Mouse (Mus musculus) liver, embryonic 13.5 days (tissue): ENCODE results near the gene Gm49318. TPM values are rescaled to one million over a fixed set of nuclear protein-coding genes. Genes with fewer than 3 reads are reported as not detected.
"Not testable (repeated sequence)": the region's sequence is repeated elsewhere in the genome, so short reads cannot be mapped to it uniquely, and the experiment has no call there.

ENCODE experiments used
- ATAC-seq: fragments of 200-750 bp; cut with Nextera tagmentation; 2 replicates; pipeline ENCODE4 v1.8.0; 2017; ENCODE audit warnings: low read depth, mild to moderate bottlenecking, moderate number of reproducible peaks, moderate library complexity
- DNase-seq: peaks from one replicate; pipeline ENCODE4 v3.0.0; 2022
- H3K27ac ChIP-seq: fragments of 300-500 bp; sonication (generic); 2 replicates; pipeline ENCODE4 v1.5.1; 2015; ENCODE audit warnings: moderate library complexity, mild to moderate bottlenecking, inconsistent platforms
- H3K27me3 ChIP-seq: fragments of 300-500 bp; sonication (generic); 2 replicates; pipeline ENCODE4 v1.6.1; 2015; ENCODE audit warnings: mild to moderate bottlenecking, inconsistent platforms
- H3K36me3 ChIP-seq: fragments of 300-500 bp; sonication (generic); 2 replicates; pipeline ENCODE4 v1.6.1; 2015; ENCODE audit warnings: mild to moderate bottlenecking, inconsistent platforms
- H3K4me1 ChIP-seq: fragments of 300-500 bp; sonication (generic); replicated peaks from 2 replicates; pipeline ENCODE4 v1.6.1; 2015; ENCODE audit warnings: inconsistent platforms
- H3K4me2 ChIP-seq: fragments of 300-500 bp; sonication (generic); 2 replicates; pipeline ENCODE4 v1.6.1; 2015; ENCODE audit warnings: inconsistent platforms, mild to moderate bottlenecking, moderate library complexity
- H3K4me3 ChIP-seq: fragments of 300-500 bp; sonication (generic); replicated peaks from 2 replicates; pipeline ENCODE4 v1.5.1; 2015; ENCODE audit warnings: mild to moderate bottlenecking, inconsistent platforms
- H3K9ac ChIP-seq: fragments of 300-500 bp; sonication (generic); 2 replicates; pipeline ENCODE4 v1.6.1; 2015; ENCODE audit warnings: mild to moderate bottlenecking, inconsistent platforms
- H3K9me3 ChIP-seq: fragments of 300-500 bp; sonication (generic); replicated peaks from 2 replicates; pipeline ENCODE4 v1.6.1; 2016; ENCODE audit warnings: inconsistent platforms
- WGBS: fragments of 180-500 bp; shearing (Covaris S2); methylation state at CpG from one replicate; pipeline ENCODE4 v1.1.7; 2015; ENCODE audit not compliant: insufficient replicate concordance; 5-methylcytosine and 5-hydroxymethylcytosine counted together
- polyA plus RNA-seq: library from polyadenylated mRNA; unstranded; fragments of >200 nt; fragmentation: Nextera tagmentation; extraction: Ambion mirVana; gene quantifications from 2 replicates; pipeline ENCODE4 v1.2.1, GENCODE M21; 2015

The Gm49318 gene
- polyA plus RNA-seq, 1 experiment from 2014 or later, result not detected

GRCm38 (mm10) chr9:22092746-22093145 is 21.7 kb upstream of the Gm49318 start:
- H3K27me3 ChIP-seq, result peaks cover 36% of the 10 kb centered on the region
- no peak overlapping the region for H3K27ac ChIP-seq
- H3K4me3 ChIP-seq, result no peak overlapping the region
- no peaks in the 10 kb centered on the region for H3K9me3 ChIP-seq
- H3K4me2 ChIP-seq, result no peak overlapping the region
- ATAC-seq (no peak), DNase-seq (no peak)
- peaks cover 8% of the 10 kb centered on the region for H3K4me1 ChIP-seq
- H3K36me3 ChIP-seq, result no peaks in the 10 kb centered on the region
- WGBS, result 79% methylated on average over 6 of the region's 6 CpGs
- H3K9ac ChIP-seq, result no peak overlapping the region

DNA sequence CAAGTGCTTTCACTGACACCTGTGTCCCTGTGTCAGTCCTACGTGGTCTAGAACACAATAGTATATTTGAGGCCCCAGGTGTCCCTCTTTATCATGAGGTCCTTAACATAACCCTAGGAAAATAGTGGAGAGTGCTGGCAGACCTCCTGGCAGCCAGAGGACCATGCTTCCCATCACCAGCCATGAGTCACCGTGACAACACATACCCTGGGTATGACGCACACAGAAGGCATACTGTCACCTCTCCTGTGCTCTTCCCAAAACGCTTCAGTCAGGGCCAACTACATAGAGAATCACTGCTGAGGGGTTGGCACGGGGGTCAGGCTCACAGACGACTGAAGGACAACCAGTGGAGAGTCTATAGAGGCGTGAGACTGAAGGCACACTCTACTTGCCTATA is 18.9 kb upstream of the Gm49318 start:
- DNase-seq, result no peak
- Histone ChIP-seq H3K36me3 (no peaks in the 10 kb centered on the region), H3K9ac (no peak overlapping the region), H3K27me3 (peaks cover 16% of the 10 kb centered on the region), H3K27ac (no peak overlapping the region), H3K4me1 (peaks cover 15% of the 10 kb centered on the region), H3K4me2 (no peak overlapping the region), H3K4me3 (no peak overlapping the region), H3K9me3 (no peaks in the 10 kb centered on the region)
- no peak for ATAC-seq
- WGBS, result 75% methylated on average over 7 of the region's 7 CpGs

DNA sequence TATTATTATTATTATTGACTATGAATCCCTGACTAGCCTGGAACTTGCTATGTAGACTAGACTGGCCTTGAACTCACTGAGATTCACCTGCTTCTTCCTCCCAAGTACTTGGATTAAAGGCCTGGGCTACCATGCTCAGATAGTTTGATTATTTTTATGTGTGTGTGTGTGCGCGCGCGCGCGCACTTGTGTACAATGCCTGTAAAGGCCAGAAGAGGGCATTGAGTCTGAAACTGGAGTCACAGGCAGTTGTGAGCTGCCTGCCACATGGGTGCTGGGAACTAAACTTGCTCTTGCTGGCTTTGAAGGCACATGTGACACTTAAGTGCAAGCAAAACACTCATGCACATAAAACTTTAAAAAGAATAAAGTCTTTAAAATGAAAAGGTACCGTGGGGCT is 18.2 kb upstream of the Gm49318 start:
- Histone ChIP-seq H3K36me3 (no peaks in the 10 kb centered on the region), H3K4me3 (no peak overlapping the region), H3K27ac (no peak overlapping the region), H3K4me1 (peaks cover 21% of the 10 kb centered on the region), H3K27me3 (peaks cover 9% of the 10 kb centered on the region), H3K4me2 (no peak overlapping the region), H3K9ac (no peak overlapping the region), H3K9me3 (no peaks in the 10 kb centered on the region)
- WGBS, result 92% methylated on average over 7 of the region's 7 CpGs
- no peak for DNase-seq
- no peak for ATAC-seq

DNA sequence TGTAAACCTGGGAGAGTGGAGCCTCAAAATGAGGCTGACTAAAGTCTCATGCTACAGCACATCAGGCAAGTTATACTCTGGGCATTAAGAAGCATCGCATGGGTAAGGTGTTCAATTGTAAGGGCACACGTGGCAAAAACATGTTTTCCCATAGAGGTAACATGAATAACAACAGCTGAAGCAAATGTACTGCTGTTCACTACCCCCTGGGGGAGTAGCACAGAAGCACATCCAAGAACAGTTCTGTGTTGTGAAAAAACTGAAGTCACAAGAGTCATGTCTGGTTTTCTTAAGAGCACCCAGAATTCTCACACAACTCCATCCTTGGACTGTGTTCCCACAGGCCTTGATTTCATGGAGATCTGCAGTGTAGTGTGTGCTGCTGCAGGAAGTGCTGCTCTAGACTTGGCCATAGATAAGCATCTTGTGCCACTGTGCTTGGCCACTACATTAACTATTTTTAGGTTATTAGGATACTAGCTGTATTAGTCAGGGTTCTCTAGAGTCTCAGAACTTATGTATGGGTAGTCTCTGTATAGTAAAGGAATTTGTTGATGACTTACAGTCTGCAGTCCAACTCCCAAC is 16.1 kb upstream of the Gm49318 start:
- peaks cover 36% of the 10 kb centered on the region for H3K4me1 ChIP-seq
- ATAC-seq, result no peak
- no peaks in the 10 kb centered on the region for H3K9me3 ChIP-seq
- no peak overlapping the region for H3K4me2 ChIP-seq
- no peak overlapping the region for H3K4me3 ChIP-seq
- no peak overlapping the region for H3K27ac ChIP-seq
- H3K9ac ChIP-seq, result no peak overlapping the region
- DNase-seq, result no peak
- H3K27me3 ChIP-seq, result no peaks in the 10 kb centered on the region
- H3K36me3 ChIP-seq, result peaks cover 13% of the 10 kb centered on the region; the same call in 1 of the 2 replicates
- WGBS, result 64% methylated on average over 2 of the region's 2 CpGs

DNA sequence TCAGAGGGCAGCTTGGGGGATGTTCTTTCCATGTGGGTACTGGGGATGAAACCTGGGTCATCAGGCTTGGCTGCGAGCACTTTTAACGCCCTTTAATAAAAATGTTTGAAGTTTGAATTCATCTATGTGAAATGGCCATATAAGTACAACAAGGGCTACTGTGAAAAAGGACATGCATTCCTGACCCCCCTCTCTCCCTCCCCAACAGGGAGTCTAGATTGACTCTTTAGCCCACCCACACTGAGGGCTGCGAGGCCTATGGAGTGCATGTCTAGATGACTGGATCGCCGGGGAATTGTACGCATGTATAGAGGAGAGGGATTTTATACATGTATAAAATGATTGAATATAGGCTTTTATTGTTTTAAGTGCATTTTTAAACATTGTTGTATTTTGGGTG is 15.0 kb upstream of the Gm49318 start:
- 88% methylated on average over 6 of the region's 6 CpGs for WGBS
- DNase-seq (no peak), ATAC-seq (no peak)
- H3K4me3 ChIP-seq, result peak overlapping the region; percentile 78
- peaks cover 14% of the 10 kb centered on the region; the same call in 1 of the 2 replicates for H3K36me3 ChIP-seq
- H3K9ac ChIP-seq, result peak overlapping the region; percentile 82
- H3K27ac ChIP-seq, result peak overlapping the region; percentile 70
- H3K4me1 ChIP-seq, result peaks cover 36% of the 10 kb centered on the region
- H3K4me2 ChIP-seq, result peak overlapping the region; percentile 82
- no peaks in the 10 kb centered on the region for H3K27me3 ChIP-seq
- no peaks in the 10 kb centered on the region for H3K9me3 ChIP-seq

GRCm38 (mm10) chr9:22085022-22085834 is 14.2 kb upstream of the Gm49318 start, which contains the start of gene Ecsit:
Gene Ecsit (minus strand): TSS chr9:22085438.
- H3K9ac ChIP-seq, result peak within 1 kb of the TSS; percentile 82
- peak within 1 kb of the TSS; percentile 82 for H3K4me2 ChIP-seq
- ATAC-seq, result peak; percentile 98
- H3K4me3 ChIP-seq, result peak within 1 kb of the TSS; percentile 78
- H3K9me3 ChIP-seq, result no peaks in the 10 kb centered on the region
- H3K36me3 ChIP-seq, result peaks cover 16% of the 10 kb centered on the region
- H3K27ac ChIP-seq, result peak within 1 kb of the TSS; percentile 70
- H3K4me1 ChIP-seq, result peaks cover 36% of the 10 kb centered on the region
- WGBS, result under 1% methylated on average over 48 of the region's 48 CpGs
- peak; percentile 94 for DNase-seq
- no peaks in the 10 kb centered on the region for H3K27me3 ChIP-seq

GRCm38 (mm10) chr9:22084667-22085021 is 13.6 kb upstream of the Gm49318 start:
- Histone ChIP-seq H3K9ac (peak overlapping the region; percentile 82), H3K27me3 (no peaks in the 10 kb centered on the region), H3K4me1 (peaks cover 36% of the 10 kb centered on the region), H3K4me2 (peak overlapping the region; percentile 82), H3K36me3 (peaks cover 21% of the 10 kb centered on the region), H3K4me3 (peak overlapping the region; percentile 78), H3K9me3 (no peaks in the 10 kb centered on the region), H3K27ac (peak overlapping the region; percentile 56; the same call in 1 of the 2 replicates)
- ATAC-seq (no peak), DNase-seq (no peak)
- 26% methylated on average over 4 of the region's 4 CpGs for WGBS

- 90% methylated on average over 23 of the region's 23 CpGs for WGBS
- no peak overlapping the region for H3K4me3 ChIP-seq
- H3K27ac ChIP-seq, result no peak overlapping the region
- peaks cover 7% of the 10 kb centered on the region for H3K4me1 ChIP-seq
- H3K36me3 ChIP-seq, result peaks cover 50% of the 10 kb centered on the region
- no peaks in the 10 kb centered on the region for H3K27me3 ChIP-seq
- DNase-seq, result no peak
- H3K9me3 ChIP-seq, result no peaks in the 10 kb centered on the region
- H3K4me2 ChIP-seq, result no peak overlapping the region
- H3K9ac ChIP-seq, result no peak overlapping the region
- no peak for ATAC-seq
These were observed 5.2 kb upstream of the Gm49318 start for GRCm38 (mm10) chr9:22076223-22076622.

DNA sequence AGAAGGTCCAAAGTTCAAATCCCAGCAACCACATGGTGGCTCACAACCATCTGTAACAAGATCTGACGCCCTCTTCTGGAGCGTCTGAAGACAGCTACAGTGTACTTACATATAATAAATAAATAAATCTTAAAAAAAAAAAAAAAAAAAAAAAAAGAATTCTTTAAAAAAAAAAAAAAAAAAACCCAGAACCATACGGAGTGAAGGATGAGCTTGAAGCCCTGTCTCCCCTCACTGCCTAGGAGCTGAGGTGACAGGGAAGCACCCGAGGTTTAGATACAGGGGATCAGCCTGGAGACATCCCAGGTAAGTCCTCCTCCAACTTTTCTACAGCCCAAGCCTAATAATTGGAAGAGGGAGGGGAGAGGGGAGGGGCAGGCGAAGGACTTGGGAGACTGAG is 4.7 kb upstream of the Gm49318 start:
- peaks cover 50% of the 10 kb centered on the region for H3K36me3 ChIP-seq
- DNase-seq, H3K4me3 ChIP-seq, H3K9me3 ChIP-seq, H3K4me2 ChIP-seq, H3K27ac ChIP-seq, H3K27me3 ChIP-seq, H3K4me1 ChIP-seq, ATAC-seq, H3K9ac ChIP-seq: not testable (repeated sequence)
- 77% methylated on average over 5 of the region's 5 CpGs for WGBS

DNA sequence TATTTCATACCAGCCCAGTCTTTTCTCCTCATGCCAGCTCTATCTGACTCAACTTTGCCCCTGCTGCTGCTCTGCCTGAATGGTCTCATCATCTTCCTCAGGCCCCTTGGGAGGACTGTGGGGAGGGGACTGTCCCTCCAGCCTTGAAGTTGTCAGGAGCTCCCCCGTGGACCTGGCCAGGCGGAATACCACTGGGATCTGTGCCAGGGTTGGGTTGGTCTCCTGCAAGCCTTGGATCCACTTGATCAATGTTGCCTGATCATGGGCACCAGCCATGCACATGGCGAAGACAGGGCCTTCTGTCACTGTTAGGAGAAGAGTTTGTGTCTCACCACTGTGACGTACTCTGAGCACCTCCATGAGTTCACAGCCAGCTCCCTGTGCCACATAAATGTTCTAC is 1.2 kb upstream of the Gm49318 start:
- H3K9me3 ChIP-seq, result no peaks in the 10 kb centered on the region
- H3K9ac ChIP-seq, result no peak overlapping the region
- peaks cover 21% of the 10 kb centered on the region for H3K4me1 ChIP-seq
- DNase-seq (no peak), ATAC-seq (no peak)
- H3K4me2 ChIP-seq, result no peak overlapping the region
- 86% methylated on average over 4 of the region's 4 CpGs for WGBS
- H3K27ac ChIP-seq, result no peak overlapping the region
- peaks cover 60% of the 10 kb centered on the region for H3K36me3 ChIP-seq
- no peak overlapping the region for H3K4me3 ChIP-seq
- no peaks in the 10 kb centered on the region for H3K27me3 ChIP-seq

DNA sequence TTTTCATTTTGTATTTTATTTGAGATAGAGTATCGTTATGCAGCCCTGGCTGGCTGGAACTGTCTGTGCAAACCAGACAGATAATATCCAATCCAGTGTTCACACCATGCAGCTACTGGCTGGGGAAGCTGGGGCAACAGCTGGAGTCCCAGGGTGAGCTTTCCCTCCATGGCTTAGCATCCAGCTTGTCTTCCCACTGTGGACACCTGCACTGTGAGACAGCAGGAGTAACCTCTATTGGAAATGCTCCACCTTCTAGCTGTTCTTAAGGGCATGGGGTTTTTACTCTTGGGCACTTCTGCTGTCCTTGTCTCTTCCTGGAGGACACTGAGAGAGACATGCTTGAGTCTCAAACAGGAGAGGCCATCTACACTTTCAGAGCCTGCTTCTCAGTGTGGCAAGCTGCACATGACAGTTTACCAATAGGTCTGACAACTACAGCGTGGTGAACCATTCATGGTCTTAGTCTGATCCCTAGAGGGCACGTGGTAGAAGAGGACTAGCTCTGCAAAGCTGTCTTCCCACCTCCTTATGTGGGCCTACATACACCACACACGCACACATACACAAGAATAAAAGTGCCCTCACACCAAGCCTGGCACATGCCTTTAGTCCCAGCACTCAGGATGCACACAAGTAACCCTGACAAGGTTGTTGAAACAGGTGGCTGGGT is 1.0 kb downstream of the Gm49318 start:
- 62% methylated on average over 4 of the region's 4 CpGs for WGBS
- ATAC-seq (0 out of 2 replicates have a peak, but pooled peaks have one; percentile 0), DNase-seq (no peak)
- H3K9me3 ChIP-seq, result no peaks in the 10 kb centered on the region
- H3K4me2 ChIP-seq, result peak overlapping the region; percentile 76
- peaks cover 63% of the 10 kb centered on the region for H3K36me3 ChIP-seq
- H3K27me3 ChIP-seq, result no peaks in the 10 kb centered on the region
- H3K4me3 ChIP-seq, result peak overlapping the region; percentile 88
- H3K4me1 ChIP-seq, result peaks cover 21% of the 10 kb centered on the region
- peak overlapping the region; percentile 94 for H3K27ac ChIP-seq
- H3K9ac ChIP-seq, result peak overlapping the region; percentile 91
